Mouse (Mus musculus) embryonic facial prominence, embryonic 15.5 days (tissue): ENCODE measurements around the gene Ear14. TPM values are rescaled to one million over a fixed set of nuclear protein-coding genes. Genes with fewer than 3 reads are reported as not detected.

Source experiments
- polyA plus RNA-seq: library from polyadenylated mRNA; unstranded; fragments of >200 nt; fragmentation: Nextera tagmentation; extraction: Ambion mirVana; gene quantifications from 2 replicates; pipeline ENCODE4 v1.2.1, GENCODE M21; 2015

Gene Ear14
- polyA plus RNA-seq, 1 experiment from 2014 or later = not detected

Other genes starting within 250 kb of the Ear14 start
- gene Pnp2, start 247.4 kb upstream of the Ear14 start, polyA plus RNA-seq = 0.25 and 0.85 TPM in 2 replicates
- gene Rnase10, start 195.6 kb upstream of the Ear14 start, polyA plus RNA-seq = 0.52 and 0.54 TPM in 2 replicates
- not detected in 2 replicates for gene Rnase9, start 161.5 kb upstream of the Ear14 start, polyA plus RNA-seq
- gene Rnase11, start 153.2 kb upstream of the Ear14 start, polyA plus RNA-seq = not detected in 2 replicates
- gene Rnase12, start 145.7 kb upstream of the Ear14 start, polyA plus RNA-seq = 0.43 and 0.56 TPM in 2 replicates
- not detected in 2 replicates for gene Olfr750, start 129.0 kb upstream of the Ear14 start, polyA plus RNA-seq
- gene Rnase4, start 112.3 kb upstream of the Ear14 start, polyA plus RNA-seq = 55.5 and 57.1 TPM in 2 replicates
- gene Ang, start 112.2 kb upstream of the Ear14 start, polyA plus RNA-seq = 8.2 and 11.0 TPM in 2 replicates
- not detected in 2 replicates for gene Eddm3b, start 89.0 kb upstream of the Ear14 start, polyA plus RNA-seq
- 0.92 and 2.0 TPM in 2 replicates for gene Rnase6, start 79.5 kb upstream of the Ear14 start, polyA plus RNA-seq
- gene Rnase1, start 56.6 kb upstream of the Ear14 start, polyA plus RNA-seq = 2.9 and 3.2 TPM in 2 replicates
- gene Rnase2b, start 41.1 kb upstream of the Ear14 start, polyA plus RNA-seq = not detected in 2 replicates
- gene Ang2, start 4.2 kb upstream of the Ear14 start, polyA plus RNA-seq = 0.19 TPM in 1 of 2 replicates, not detected in the other
- not detected in 2 replicates for gene Rnase2a, start 52.7 kb downstream of the Ear14 start, polyA plus RNA-seq
- gene Gm7247, start 158.4 kb downstream of the Ear14 start, polyA plus RNA-seq = not detected in 2 replicates
- not detected in 2 replicates for gene Vmn2r88, start 207.4 kb downstream of the Ear14 start, polyA plus RNA-seq
- not detected in 2 replicates for gene Vmn2r89, start 248.5 kb downstream of the Ear14 start, polyA plus RNA-seq